Mouse (Mus musculus) heart, embryonic 16.5 days (tissue): ENCODE measurements at regions not wholly inside any gene's neighbourhood (a gene's known extent, or its start where the extent isn't known, plus 50 kb on each side); places are given as distances from the start of the nearest gene placed in this dataset.

Experiments
- ATAC-seq: fragments of 200-750 bp; cut with Nextera tagmentation; replicated peaks from 2 replicates; pipeline ENCODE4 v1.8.0; 2017; ENCODE audit warnings: moderate number of reproducible peaks; ENCODE audit not compliant: insufficient read depth, low FRiP score; ENCODE audit errors: extremely low read depth
- H3K27ac ChIP-seq: fragments of 300-500 bp; sonication (generic); 2 replicates; pipeline ENCODE4 v1.5.1; 2014; ENCODE audit warnings: mild to moderate bottlenecking, low read length, control low read depth, moderate library complexity
- H3K27me3 ChIP-seq: fragments of 300-500 bp; sonication (generic); 2 replicates; pipeline ENCODE4 v1.6.1; 2014; ENCODE audit warnings: low read length, mixed read lengths; ENCODE audit not compliant: control insufficient read depth, insufficient read depth
- H3K36me3 ChIP-seq: fragments of 300-500 bp; sonication (generic); 2 replicates; pipeline ENCODE4 v1.6.1; 2014; ENCODE audit not compliant: control insufficient read depth, insufficient read depth
- H3K4me1 ChIP-seq: fragments of 300-500 bp; sonication (generic); 2 replicates; pipeline ENCODE4 v1.6.1; 2014; ENCODE audit warnings: low read length, mixed read lengths; ENCODE audit not compliant: control insufficient read depth, insufficient read depth
- H3K4me2 ChIP-seq: fragments of 300-500 bp; sonication (generic); 2 replicates; pipeline ENCODE4 v1.6.1; 2014; ENCODE audit warnings: low read depth, mild to moderate bottlenecking, control low read depth, low read length
- H3K4me3 ChIP-seq: fragments of 300-500 bp; sonication (generic); 2 replicates; pipeline ENCODE4 v1.5.1; 2014; ENCODE audit warnings: mild to moderate bottlenecking, control low read depth, low read length
- H3K9ac ChIP-seq: fragments of 300-500 bp; sonication (generic); 2 replicates; pipeline ENCODE4 v1.6.1; 2014; ENCODE audit warnings: low read length, control low read depth
- H3K9me3 ChIP-seq: fragments of 300-500 bp; sonication (generic); replicated peaks from 2 replicates; pipeline ENCODE4 v1.6.1; 2016; ENCODE audit warnings: low read length; ENCODE audit not compliant: control insufficient read depth
- WGBS: fragments of 180-500 bp; shearing (Covaris S2); extraction: QIAGEN DNeasy Blood & Tissue Kit; methylation state at CpG from one replicate; pipeline ENCODE4 v1.1.7; 2014; 5-methylcytosine and 5-hydroxymethylcytosine counted together

- ATAC-seq = no peak
- 75% methylated on average over 12 of the region's 12 CpGs for WGBS
Observed at GRCm38 (mm10) chr9:82709991-82710593, 119.2 kb upstream of the Irak1bp1 start.

DNA sequence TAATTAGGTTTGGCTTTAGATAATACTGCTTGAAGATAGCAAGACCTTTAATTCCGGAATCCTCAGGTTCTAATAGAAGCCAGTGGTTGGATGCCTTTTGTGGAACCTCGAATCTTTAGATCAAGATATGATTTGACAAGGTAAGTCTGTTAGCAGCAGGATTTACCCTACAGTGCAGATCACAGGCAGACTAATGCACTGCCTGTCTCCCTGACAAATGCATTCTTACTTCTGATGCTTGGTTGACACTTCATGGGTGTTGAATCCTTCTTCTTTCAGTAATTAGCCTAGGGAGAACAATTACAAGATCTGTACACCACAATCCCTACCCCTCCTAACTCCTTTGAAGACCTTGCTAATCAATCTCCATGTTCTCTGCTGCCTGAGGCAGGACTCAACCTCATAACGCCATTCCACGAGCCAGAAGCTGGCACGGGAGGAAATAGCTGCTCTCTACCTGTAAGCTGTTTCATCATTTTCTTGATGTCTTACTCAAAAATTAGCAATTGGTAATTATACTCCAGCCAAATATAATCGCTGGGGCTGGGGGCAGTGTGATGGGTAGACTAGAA is 118.3 kb upstream of the Irak1bp1 start:
- H3K9ac ChIP-seq = no peak overlapping the region
- no peak overlapping the region for H3K27ac ChIP-seq
- no peaks in the 10 kb centered on the region for H3K27me3 ChIP-seq
- ATAC-seq = no peak
- no peaks in the 10 kb centered on the region for H3K36me3 ChIP-seq
- WGBS = 71% methylated on average over 6 of the region's 6 CpGs
- no peak overlapping the region for H3K4me2 ChIP-seq
- H3K4me1 ChIP-seq = no peaks in the 10 kb centered on the region
- H3K9me3 ChIP-seq = no peaks in the 10 kb centered on the region
- no peak overlapping the region for H3K4me3 ChIP-seq

More at GRCm38 (mm10) chr9:82709991-82710593, 119.2 kb upstream of the Irak1bp1 start:
- Histone ChIP-seq H3K4me3 (no peak overlapping the region), H3K27me3 (no peaks in the 10 kb centered on the region), H3K27ac (no peak overlapping the region), H3K4me2 (no peak overlapping the region), H3K36me3 (no peaks in the 10 kb centered on the region), H3K9me3 (no peaks in the 10 kb centered on the region), H3K4me1 (no peaks in the 10 kb centered on the region), H3K9ac (no peak overlapping the region)

- H3K36me3 ChIP-seq = no peaks in the 10 kb centered on the region
- no peaks in the 10 kb centered on the region for H3K4me1 ChIP-seq
- H3K4me2 ChIP-seq = no peak overlapping the region
- H3K9me3 ChIP-seq = no peaks in the 10 kb centered on the region
- H3K4me3 ChIP-seq = no peak overlapping the region
- no peak overlapping the region for H3K27ac ChIP-seq
- WGBS = 63% methylated on average over 3 of the region's 3 CpGs
- H3K9ac ChIP-seq = no peak overlapping the region
- no peak for ATAC-seq
- H3K27me3 ChIP-seq = no peaks in the 10 kb centered on the region
Observed at GRCm38 (mm10) chr9:82712769-82713733, 116.3 kb upstream of the Irak1bp1 start.

DNA sequence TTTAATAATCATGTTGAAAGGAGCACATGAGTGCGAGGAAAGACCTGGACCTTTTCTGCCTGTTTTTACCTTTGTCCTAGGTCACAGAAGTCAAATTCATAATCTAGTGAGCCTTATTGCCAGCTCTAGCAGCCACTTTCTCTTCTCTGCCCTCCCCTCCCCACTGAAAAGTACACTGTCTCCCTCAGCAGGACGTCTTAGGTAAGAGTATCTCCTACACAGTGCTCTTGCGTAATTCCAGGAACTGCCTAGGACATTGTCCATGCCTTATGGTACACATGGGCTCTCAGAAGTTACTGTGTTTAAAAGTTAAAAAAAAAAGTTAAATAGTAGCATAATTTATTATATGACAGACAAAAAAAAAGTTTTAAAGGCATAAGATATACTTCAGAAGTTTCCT is 100.7 kb upstream of the Irak1bp1 start:
- Histone ChIP-seq H3K4me1 (no peaks in the 10 kb centered on the region), H3K4me3 (no peak overlapping the region), H3K27ac (no peak overlapping the region), H3K36me3 (no peaks in the 10 kb centered on the region), H3K27me3 (no peaks in the 10 kb centered on the region), H3K9ac (no peak overlapping the region), H3K9me3 (no peaks in the 10 kb centered on the region), H3K4me2 (no peak overlapping the region)
- 65% methylated on average over 3 of the region's 3 CpGs for WGBS
- ATAC-seq = no peak

GRCm38 (mm10) chr9:82729646-82730045 is 99.7 kb upstream of the Irak1bp1 start:
- WGBS = 64% methylated on average over 4 of the region's 4 CpGs
- no peak for ATAC-seq
- no peak overlapping the region for H3K9ac ChIP-seq

GRCm38 (mm10) chr9:82733024-82733585 is 96.2 kb upstream of the Irak1bp1 start:
- Histone ChIP-seq H3K9ac (no peak overlapping the region), H3K4me3 (no peak overlapping the region), H3K4me1 (no peaks in the 10 kb centered on the region), H3K27ac (no peak overlapping the region), H3K9me3 (peaks cover 4% of the 10 kb centered on the region; the same call in 1 of the 2 replicates), H3K27me3 (no peaks in the 10 kb centered on the region), H3K4me2 (no peak overlapping the region), H3K36me3 (no peaks in the 10 kb centered on the region)
- 78% methylated on average over 3 of the region's 3 CpGs for WGBS
- ATAC-seq = no peak

More at GRCm38 (mm10) chr9:82729646-82730045, 99.7 kb upstream of the Irak1bp1 start:
- no peaks in the 10 kb centered on the region for H3K36me3 ChIP-seq
- H3K4me3 ChIP-seq = no peak overlapping the region
- H3K9me3 ChIP-seq = no peaks in the 10 kb centered on the region
- H3K27ac ChIP-seq = no peak overlapping the region
- H3K4me2 ChIP-seq = no peak overlapping the region
- H3K4me1 ChIP-seq = no peaks in the 10 kb centered on the region
- no peaks in the 10 kb centered on the region for H3K27me3 ChIP-seq

DNA sequence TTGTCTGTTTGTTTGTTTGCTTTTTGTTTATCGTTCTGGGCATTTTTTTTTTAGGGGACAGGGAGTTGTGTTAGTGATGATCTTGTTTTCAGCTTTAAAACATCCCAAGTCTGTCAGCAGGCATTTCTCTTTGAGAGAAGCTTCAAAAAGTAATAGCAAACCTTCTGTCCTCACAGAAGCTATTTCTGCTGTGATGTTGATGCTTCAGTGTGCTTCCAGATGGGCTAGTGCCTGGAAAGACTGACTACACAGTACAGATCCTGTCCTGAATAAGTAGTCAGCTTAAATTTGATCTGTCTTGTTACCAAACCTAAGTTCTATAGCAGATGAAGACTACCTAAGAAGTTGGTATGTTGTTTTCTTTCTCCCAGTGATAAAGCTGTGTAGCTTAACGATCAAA is 94.4 kb upstream of the Irak1bp1 start:
- H3K9ac ChIP-seq = no peak overlapping the region
- no peak overlapping the region for H3K27ac ChIP-seq
- ATAC-seq = no peak
- no peaks in the 10 kb centered on the region for H3K4me1 ChIP-seq
- no peak overlapping the region for H3K4me3 ChIP-seq
- 61% methylated on average over 2 of the region's 2 CpGs for WGBS
- no peaks in the 10 kb centered on the region for H3K36me3 ChIP-seq
- H3K27me3 ChIP-seq = no peaks in the 10 kb centered on the region
- no peak overlapping the region for H3K4me2 ChIP-seq
- peaks cover 4% of the 10 kb centered on the region; the same call in 1 of the 2 replicates for H3K9me3 ChIP-seq

- no peak for ATAC-seq
- Histone ChIP-seq H3K27ac (no peak overlapping the region), H3K27me3 (no peaks in the 10 kb centered on the region), H3K9me3 (no peaks in the 10 kb centered on the region), H3K4me3 (no peak overlapping the region), H3K4me1 (no peaks in the 10 kb centered on the region), H3K4me2 (no peak overlapping the region), H3K9ac (no peak overlapping the region), H3K36me3 (no peaks in the 10 kb centered on the region)
- WGBS = 82% methylated on average over 5 of the region's 5 CpGs
Observed at GRCm38 (mm10) chr9:82759979-82760378, 69.4 kb upstream of the Irak1bp1 start.
